Mouse (Mus musculus): ENCODE measurements around the gene Ift172.
"Not testable (repeated sequence)": the region's sequence is repeated elsewhere in the genome, so short reads cannot be mapped to it uniquely, and the experiment has no call there.

The Ift172 gene

GRCm38 (mm10) chr5:31255971-31256370 is 34.9 kb downstream of the Ift172 start:
- no peak for DNase-seq

- DNase-seq, result no peak
Observed at GRCm38 (mm10) chr5:31255381-31255780, 35.5 kb downstream of the Ift172 start.

- no peak for DNase-seq
Observed at GRCm38 (mm10) chr5:31254901-31255300, 36.0 kb downstream of the Ift172 start.

GRCm38 (mm10) chr5:31254452-31254851 is 36.5 kb downstream of the Ift172 start:
- DNase-seq, result no peak

- DNase-seq, result no peak
Observed at GRCm38 (mm10) chr5:31253806-31254205, 37.1 kb downstream of the Ift172 start.

- no peak for DNase-seq
Observed at GRCm38 (mm10) chr5:31252795-31253545, 37.9 kb downstream of the Ift172 start.

- DNase-seq, result no peak
Observed at GRCm38 (mm10) chr5:31252151-31252550, 38.8 kb downstream of the Ift172 start.

- peak; percentile 34 to 44 for DNase-seq
Observed at GRCm38 (mm10) chr5:31251541-31252101, 39.3 kb downstream of the Ift172 start, which contains the start of gene Krtcap3. Gene Krtcap3 (plus strand): TSS chr5:31251691.

GRCm38 (mm10) chr5:31250716-31251115 is 40.2 kb downstream of the Ift172 start:
- no peak for DNase-seq

- DNase-seq, result no peak
Observed at GRCm38 (mm10) chr5:31242191-31242590, 48.7 kb downstream of the Ift172 start.

- DNase-seq, result no peak
Observed at GRCm38 (mm10) chr5:31241522-31242034, 49.3 kb downstream of the Ift172 start.

- DNase-seq, result peak; percentile 98
Observed at GRCm38 (mm10) chr5:31240637-31241521, 50.0 kb downstream of the Ift172 start, which contains the start of the genes Nrbp1 and Gm9970. Gene Nrbp1 (plus strand): TSS chr5:31240864. Gene Gm9970 (minus strand): TSS chr5:31241232.

GRCm38 (mm10) chr5:31226641-31227040 is 64.3 kb downstream of the Ift172 start:
- DNase-seq, result no peak

GRCm38 (mm10) chr5:31222696-31223095 is 68.2 kb downstream of the Ift172 start:
- DNase-seq, result peak in 1 of 2 experiments; percentile 26

- DNase-seq, result peak; percentile 48 to 59
Observed at GRCm38 (mm10) chr5:31221304-31221945, 69.5 kb downstream of the Ift172 start.

- DNase-seq, result peak; percentile 98 to 99
Observed at GRCm38 (mm10) chr5:31220448-31221303, 70.2 kb downstream of the Ift172 start, which contains the start of gene Ppm1g. Gene Ppm1g (minus strand): TSS chr5:31220687.

GRCm38 (mm10) chr5:31219911-31220447 is 70.9 kb downstream of the Ift172 start:
- DNase-seq, result peak in 1 of 2 experiments; percentile 79

- no peak for DNase-seq
Observed at GRCm38 (mm10) chr5:31219474-31219873, 71.4 kb downstream of the Ift172 start.

- peak in 1 of 2 experiments; percentile 55 for DNase-seq
Observed at GRCm38 (mm10) chr5:31219070-31219469, 71.8 kb downstream of the Ift172 start.

GRCm38 (mm10) chr5:31218294-31218693 is 72.6 kb downstream of the Ift172 start:
- DNase-seq, result no peak

- not testable (repeated sequence) for DNase-seq
Observed at GRCm38 (mm10) chr5:31216554-31216953, 74.4 kb downstream of the Ift172 start.

Measured in cerebellum, postnatal 14 days (tissue).